Mouse (Mus musculus) kidney, postnatal 25 days (tissue): ENCODE data around the gene Matk.

ENCODE experiments used
- DNase-seq, 2 experiments: peaks; one replicate each; pipeline ENCODE4 v3.0.0; 2021; ENCODE audit warnings: mixed read lengths in 2 of 2

Gene Matk

DNA sequence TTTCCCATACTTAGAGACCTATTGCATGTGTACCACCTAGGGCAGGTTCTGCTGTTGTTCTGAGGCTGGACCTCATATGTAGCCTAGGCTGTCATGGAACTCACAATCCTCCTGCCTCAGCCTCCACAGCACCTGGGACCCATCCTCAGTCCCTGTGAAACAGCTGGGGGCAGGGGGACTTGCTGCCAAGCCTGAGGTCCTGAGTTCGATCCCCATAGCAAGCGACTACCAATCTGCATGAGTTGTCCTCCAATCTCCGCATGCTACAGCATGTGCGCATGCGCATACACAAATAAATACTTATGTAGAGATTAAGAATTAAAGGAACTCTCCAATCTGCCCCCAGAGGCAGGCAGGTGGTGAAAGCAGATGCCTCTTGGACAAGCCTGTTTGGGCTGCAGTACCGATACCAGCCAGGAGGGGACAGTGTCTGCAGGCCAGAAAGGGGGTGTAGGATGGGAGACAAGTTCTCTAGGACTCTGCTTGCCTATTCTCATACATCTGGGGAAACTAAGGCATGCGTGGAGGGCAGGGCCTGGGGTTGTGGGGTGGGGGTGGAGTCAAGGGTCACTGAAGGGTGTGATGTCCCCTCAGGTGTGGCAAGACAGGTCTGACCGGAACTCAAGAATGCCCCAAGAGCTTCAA, 34.9 kb downstream of the Matk start:
- peak in 1 of 2 experiments; percentile 66 for DNase-seq

DNA sequence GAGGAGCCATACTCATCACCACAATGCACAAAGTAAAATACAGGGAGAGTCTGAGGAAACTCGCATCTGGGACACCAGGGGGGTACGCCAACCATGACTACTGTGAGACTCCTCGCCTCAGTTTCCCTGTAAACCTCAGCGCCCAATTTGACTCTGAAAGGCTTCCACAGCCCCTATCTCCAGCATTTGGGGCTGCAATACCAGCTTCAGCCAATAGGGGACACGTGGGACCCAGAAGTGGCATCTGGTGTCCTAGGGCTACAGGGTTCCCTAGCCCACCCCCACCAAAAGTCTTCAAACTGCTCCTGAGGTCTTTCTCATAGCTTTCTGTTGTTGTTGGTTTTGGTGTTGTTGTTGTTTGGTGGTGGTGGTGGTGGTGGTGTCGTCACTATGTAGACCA, 35.9 kb downstream of the Matk start:
- DNase-seq: peak in 1 of 2 experiments; percentile 67

DNA sequence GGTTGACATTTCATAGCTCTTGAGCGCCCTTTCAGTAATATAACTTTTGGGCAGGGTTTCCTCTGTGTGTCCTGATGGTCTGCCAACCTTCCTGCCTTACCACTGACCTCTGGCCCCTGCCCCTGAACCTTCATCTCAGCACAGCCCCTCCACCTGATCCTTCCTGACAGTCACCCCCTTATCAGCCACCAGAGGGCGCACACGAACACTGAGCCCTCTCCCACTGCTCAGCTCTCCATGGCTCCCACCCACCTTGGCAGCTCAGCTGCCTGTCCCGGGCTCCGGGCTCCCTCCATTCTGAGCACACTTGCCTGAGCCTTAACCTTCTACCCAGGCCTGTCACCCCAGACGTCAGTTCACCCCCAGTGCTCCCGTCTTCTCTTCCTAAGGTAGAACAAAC, 36.5 kb downstream of the Matk start:
- DNase-seq: peak; percentile 75 to 78

DNA sequence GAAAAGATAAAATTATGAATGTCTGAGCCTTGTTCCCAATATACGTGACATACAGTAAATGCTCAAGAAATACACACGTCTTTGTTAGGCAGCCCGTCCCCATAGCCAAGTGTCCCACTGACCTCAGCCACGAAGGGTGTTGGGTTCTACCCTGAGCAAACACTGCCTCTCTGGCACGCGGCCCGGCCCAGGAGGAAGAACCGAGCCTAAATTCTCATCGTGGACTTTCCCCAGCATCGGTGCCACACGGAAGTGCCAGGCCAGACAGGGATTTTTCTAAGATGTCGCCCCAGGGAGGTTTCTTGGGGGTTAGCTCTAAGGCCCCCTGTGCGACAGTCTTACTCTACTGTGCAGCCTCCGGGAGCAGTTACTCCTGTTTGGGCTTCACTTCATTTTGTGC, 37.1 kb downstream of the Matk start:
- peak in 1 of 2 experiments; percentile 65 for DNase-seq

DNA sequence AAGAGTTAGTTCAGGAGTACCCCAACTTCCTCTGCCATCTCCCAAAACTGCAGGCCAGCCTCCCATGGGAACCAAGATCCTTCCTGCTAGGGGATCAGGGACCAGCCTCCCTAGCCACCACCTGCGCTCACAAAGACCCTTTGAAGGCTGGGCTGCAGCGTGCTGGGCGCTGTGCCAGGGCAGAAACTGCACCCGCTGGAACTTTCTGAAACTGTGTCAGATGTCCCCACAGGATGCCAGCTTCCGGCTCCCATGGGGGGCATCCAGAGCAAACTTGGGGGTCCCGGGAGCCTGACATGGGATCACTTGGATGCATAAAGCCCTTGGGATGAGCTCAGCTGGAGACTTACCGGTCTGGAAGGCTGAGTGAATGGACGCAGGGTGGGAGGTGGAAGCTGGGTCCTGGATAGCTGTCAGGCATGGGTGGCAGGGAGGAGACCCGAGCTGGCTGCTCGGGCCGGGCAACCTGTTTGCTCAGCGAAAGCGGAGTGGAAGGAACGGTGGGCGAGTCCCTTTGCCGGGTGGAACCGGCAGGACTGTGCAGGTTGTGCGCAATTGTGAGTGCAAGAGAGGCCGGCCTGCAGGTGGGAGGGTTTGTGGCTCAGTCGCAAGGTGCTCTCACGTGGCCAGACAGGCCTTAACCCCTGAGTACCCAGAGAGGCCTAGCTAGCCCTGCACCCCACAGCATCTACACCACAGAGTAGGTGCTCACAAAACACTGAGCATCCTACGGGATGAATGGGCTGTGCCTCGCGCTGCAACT, 38.1 kb downstream of the Matk start:
- DNase-seq: peak; percentile 48 to 85

DNA sequence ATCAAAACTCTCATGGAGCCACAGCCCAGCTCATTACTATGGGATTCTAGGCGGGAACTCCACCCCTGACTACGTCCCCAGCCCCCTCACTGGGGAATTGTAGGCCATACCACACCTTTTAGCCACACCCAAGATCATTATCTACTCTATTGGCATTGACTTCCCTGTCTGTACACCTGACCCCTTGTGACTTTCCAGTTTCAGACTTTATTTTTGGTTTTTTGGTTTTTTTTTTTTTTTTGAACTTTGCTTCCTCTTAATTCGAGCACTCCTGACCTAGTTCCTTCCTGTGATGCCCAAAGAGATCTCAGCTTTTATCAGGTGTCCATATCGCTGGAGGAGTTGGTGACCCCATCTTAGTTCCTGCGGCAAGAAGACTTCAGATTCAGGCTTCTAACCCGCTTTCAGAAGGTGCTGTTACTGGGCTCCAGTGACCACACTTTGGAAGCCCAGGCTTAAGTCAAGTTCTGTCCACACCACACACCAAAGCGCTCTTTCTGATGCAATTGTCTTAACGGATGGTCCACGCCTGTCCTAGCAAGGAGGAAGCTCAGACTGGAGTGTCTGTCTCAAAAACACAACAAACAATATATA, 38.9 kb downstream of the Matk start, which contains the start of gene Tjp3:
TSS of gene Tjp3 (minus strand) at position 71 of the 594 bp plus-strand sequence.
- peak in 1 of 2 experiments; percentile 45 for DNase-seq

DNA sequence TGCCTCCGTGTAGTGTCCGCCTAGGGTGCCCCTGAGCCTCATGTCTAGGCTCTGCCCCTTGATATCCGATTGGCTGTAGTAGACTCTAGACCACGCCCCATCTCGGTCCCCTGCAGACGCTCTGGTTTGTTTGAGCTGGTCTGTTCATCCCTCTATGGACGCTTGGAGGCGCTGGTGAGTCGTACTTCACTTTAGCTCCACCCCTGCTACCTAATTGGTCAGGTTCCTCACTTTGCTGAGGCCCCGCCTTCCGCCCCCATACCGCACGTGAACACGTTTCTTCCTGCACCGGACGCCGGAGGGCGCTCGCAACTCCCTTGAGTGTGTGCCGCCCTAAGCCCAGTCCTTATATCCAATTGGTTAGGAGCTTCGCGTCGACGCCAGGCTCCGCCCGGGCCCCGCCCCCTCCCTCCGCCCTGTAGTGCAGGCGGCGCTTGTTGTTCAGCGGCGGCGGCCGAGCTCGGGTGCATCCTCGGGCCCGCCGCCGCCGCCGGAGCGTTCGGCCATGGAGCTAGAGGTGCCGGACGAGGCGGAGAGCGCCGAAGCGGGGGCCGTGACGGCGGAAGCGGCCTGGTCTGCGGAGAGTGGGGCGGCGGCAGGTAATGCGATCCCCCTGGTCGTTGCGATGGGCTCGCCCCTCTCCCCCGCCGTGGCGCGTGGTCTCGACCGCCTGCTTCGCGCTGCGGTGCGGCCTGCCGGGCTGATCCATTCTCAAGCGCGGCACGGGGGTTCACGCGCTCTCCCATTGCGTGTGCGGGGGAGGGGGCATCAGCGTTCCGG, 40.0 kb downstream of the Matk start, which contains the start of gene Pip5k1c:
TSS of gene Pip5k1c (plus strand) at position 410 of the 780 bp plus-strand sequence.
- peak; percentile 99 to 100 for DNase-seq

DNA sequence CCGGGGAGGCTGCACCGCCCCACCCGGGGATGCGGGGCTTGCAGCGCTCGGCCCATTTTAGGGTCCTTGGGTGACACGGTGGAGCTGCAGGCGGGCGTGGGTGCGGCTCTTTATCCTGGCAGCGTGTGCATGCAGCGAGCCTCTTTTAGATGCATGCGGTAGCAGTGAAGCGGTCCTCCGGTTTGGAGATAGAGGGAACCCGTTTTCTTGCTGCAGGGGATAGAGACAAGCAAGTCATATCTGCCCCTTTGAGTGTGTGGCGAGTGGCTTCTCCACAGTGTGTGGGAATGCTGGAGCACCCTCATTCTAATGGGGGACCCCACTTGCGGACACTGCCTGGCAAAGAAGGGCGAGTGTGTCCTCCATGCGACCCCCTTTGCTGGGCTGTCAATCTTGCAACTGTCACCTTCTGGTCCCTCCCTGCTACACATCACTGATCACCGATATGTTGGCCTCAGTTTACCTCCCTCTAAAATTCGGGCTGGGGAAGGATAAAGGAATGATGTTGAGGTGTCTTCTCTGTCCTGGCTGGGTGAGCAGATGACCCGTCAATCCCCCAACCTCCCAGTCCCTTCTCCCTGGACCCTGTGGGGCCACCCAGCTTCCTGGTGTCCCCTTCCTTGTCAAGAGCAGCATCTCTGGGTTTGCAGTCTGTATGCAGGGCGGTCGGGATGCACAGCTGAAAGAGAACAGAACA, 40.7 kb downstream of the Matk start:
- DNase-seq: no peak

DNA sequence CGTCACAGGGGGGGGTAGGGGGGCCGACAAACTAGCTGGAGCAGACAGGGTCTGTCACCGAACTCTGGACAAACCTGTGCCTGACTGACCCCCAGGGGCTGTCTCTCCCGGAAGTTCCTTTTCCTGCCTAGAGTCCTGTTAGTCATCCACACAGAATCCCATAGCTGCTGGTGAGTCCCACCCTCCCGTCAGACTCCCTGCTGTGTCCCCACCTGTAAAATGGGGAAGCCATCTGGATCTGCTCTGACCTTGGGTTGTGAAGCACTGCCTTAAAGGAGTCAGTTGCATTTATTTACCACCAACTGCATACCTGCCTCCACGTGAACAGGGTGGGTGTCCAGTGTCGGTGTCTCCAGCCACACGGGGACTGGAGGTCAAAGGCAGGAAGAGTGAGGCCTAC, 41.7 kb downstream of the Matk start:
- no peak for DNase-seq

DNA sequence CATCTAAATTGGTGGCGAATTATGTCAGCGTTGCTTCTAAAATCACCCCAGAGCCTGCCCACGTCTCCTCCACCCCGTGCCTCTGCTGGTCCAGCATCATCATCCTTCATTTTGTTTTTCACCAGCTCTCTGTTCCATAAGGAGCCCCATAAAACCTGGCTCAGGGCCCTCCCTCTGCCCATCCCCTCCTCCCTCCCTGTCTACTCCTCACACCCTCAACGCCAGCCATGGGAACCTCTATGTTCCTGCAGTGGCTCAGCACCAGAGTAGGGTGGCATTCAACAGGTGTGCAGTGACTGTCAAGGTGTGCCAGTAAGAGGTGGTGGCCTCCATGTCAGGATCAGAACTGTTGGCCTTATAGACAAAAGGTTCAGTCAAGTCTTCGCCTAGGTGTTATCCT, 42.5 kb downstream of the Matk start:
- DNase-seq: no peak

DNA sequence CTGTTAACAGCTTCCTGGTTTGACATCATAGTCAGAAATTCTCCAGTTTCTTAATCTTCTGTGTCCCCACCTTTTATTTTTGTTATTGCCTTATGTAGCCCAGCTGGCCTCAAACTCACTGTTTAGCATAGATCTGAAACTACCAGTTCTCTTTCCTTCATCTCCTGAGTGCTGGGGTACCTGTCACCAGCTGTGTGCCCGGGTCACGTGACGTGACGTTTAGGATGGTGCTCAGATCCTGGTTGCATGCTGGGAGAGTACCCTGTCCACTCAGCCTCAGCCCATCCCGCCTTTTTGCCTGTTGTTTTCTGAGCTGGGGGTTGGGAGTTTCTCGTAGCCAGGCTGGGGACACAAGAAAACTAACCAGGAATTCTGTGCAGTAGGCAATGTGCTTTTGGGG, 44.5 kb downstream of the Matk start:
- no peak for DNase-seq

DNA sequence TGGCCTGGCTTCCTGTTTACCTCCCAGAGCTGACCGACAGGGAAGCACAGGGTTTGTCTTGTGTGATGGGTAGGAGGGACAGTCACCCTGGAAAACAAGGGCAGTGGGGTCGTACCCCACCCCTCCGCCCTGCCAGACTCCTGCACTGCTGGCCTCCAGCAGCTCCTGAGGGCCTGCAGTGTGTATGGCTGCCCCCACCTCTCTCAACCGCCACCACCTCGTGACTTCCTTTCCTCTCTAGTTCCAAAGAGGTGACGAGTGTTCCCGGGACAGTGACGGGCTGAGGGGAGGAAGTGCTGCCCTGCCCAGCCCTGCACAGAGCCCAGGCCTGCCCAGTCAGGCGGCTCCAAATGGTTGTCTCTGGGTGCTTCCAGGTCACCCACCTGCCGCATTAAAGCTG, 45.1 kb downstream of the Matk start:
- peak; percentile 68 to 90 for DNase-seq

DNA sequence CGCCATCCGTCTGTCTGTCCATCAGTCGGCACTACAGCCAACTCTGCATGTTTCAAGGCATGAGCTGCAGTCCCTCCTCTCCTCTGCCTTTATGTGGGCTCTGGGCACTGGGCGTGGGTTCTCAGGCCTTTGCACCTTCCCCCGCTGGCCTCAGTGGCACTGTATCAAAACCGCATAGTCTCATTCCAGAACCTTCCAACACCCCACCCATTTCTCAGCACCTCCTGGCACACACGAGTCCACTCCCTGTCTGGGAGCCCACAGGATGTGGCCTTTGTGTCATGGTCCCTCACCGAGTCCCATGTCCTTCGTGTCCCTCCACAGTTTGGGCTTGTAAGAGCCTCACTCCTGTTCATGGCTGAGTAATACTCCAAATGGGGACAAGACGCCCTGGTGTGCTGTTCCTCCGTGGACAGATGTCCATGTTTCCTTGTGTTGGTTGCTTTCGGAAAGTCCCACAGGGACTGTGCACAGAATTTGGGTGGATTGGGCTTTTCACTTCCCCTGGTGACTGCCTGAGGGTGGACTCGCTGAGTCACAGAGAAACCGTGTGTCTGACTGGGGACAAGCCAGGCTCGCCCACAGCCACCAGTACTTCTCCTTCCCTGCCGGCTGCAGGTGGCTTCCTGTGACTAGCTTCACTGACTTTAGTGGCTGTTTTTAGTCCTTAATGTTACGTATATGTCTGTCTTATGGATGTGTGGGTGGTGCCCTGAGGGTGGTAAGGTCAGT, 45.8 kb downstream of the Matk start:
- DNase-seq: peak in 1 of 2 experiments; percentile 46

DNA sequence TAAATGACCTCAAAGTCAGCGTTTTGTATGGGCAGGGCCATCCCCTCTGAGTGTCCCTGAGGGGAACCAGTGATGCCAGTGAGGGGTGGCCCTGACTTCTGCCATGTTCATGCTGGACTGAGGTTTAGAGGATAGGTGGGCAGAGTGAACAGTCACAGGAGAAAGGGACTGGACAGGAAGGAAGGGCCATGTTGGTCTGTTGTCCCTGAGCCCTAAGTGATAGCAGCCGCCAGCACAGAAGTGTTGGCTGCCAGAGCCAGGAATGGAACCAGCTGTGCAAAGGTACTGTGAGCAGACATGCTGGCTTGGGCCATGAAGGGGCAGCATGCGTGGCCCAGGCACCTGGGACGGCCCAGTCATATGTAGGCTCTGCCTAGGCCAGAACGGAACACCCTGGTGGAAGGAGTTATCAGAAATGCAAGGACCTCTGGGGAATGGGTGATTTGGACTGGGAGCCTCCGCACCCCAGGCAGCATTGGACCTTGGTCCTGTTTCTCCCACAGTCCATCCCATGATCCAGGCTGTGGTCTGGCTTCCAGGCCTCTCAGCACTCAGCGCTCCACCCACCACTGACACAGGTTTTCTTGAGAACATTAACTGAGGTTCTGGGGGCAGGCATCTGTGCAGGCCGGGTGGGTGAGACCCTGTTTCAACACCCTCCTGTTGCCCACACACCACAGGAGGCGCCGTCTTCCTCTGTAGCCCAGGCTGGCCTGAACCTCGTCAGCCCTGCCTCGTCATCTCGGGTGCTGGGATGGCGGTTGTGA, 47.0 kb downstream of the Matk start:
- DNase-seq: peak; percentile 76 to 90

DNA sequence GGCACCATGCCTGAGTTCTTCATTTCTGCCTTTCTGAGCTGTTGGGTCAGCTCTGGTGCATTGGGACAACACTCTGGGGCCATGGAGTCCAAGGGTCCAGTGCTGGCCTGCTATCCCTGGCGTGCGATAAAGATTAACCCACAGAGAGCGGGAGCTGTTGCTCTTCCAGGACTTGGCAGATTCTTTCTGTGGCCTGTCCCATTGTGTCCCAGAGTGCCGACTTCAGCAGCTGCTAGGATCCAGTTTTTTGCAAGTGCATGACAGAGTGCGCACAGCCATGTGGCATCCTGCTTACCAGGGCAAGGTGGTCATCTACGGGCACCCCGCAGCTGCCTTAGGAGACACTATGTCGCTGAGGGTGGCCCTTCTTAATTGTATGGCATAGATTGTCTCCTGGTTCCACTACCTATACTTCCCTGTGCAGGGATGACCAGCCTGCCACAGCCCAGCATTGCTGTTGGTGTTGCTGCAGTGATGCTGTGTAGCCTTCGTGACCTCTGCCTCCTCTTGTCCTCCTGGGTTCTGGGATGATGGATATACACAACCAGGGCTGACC, 47.7 kb downstream of the Matk start:
- peak; percentile 69 to 90 for DNase-seq

DNA sequence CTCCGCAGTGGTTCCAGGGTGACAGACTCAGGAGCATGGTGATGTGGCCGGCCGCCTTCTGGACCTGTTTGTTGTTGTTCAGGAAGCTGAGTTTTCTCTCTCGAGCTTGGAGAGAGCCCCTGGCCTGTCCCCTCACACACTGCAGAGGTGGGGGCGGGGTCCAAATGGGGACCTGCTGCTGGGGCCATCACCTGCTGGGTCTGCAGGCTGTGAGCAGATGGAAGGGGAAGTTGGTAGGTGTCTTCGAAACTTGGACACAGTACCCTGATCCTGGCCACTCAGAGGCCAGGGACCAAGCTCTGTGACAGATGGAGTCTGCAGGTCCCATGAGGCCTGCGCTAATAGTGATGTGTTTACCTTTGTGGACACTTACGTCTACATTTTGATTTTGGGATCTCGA, 48.6 kb downstream of the Matk start:
- DNase-seq: no peak

DNA sequence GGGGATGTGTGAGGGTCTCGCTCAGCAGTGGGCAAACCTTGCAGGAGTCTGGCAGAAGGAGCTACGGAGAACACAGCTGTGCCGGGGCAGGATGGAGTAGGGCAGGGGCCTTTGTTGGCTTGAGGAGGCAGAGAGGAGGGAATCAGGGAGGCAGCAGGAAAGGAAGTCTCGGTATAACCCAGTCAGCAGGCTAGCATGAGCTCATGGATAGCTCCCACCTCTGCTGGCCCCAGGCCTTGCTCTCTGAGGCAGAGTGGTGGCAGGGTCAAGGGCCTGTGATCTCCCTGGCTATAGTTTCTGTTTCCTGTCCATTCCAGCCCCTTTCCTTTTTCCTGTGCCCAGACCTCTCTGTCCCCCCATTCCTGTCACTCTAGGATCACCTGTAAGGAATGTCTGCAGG, 49.6 kb downstream of the Matk start:
- no peak for DNase-seq

DNA sequence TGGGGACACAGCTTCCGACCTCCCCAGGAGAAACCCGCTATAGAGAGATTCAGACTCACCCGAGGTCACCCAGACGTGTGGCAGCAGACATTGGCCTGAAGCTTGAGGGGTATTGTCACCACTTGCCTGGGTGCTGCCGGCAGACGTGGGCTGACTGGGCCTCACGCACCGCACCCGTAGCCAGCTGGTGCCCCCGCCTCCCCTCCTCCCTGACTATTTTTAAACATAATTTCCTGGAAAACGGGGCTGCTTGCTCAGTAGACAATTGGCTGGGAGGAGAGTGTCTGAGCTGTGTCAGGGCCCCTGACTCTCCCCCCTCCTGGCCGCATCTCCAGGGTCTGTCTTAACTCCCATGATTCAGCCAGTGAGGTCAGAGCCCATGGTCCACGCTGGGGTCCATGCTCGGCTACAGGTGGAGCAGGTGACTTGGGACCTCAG, 50.1 kb downstream of the Matk start:
- peak; percentile 47 to 64 for DNase-seq

DNA sequence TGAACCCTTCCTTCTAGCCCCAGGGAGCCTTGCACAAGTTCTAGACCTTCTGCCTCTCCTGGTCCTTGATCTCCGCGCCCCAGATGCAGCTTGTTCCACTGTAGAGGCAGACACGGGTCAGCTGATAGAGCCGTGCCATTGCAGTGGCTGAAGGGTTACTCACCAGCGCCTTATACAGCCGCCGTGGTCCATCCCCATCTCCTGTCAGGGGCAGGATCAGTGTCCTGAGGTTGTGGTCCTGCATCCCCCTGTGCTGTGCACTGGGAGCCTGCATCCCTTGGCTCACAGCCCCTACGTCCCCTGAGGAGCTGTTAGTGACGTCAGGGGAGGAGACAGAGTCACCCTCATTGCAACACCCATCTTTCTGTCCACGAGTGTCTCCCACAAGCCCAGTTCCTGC, 50.5 kb downstream of the Matk start:
- peak in 1 of 2 experiments; percentile 42 for DNase-seq

DNA sequence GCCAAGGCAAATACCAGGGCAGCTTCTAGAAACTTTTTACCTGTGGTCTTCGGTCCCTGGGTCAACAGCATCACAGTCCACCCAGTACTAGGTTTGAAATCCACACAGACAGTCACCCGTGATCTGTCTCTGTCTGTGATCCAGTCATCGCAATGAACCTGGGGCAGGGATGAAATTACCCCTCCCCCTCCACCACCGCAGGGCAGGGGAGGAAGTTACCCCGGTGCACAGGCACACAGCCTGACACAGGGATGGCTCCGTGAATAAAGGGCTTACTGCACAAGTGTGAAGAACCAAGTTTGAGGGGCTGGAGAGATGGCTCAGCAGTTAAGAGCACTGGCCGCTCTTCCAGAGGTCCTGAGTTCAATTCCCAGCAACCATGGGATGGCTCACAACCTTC, 51.0 kb downstream of the Matk start:
- DNase-seq: no peak
